Mouse (Mus musculus): ENCODE measurements at regions not wholly inside any gene's neighbourhood (a gene's known extent, or its start where the extent isn't known, plus 50 kb on each side); places are given as distances from the start of the nearest gene placed in this dataset.

DNA sequence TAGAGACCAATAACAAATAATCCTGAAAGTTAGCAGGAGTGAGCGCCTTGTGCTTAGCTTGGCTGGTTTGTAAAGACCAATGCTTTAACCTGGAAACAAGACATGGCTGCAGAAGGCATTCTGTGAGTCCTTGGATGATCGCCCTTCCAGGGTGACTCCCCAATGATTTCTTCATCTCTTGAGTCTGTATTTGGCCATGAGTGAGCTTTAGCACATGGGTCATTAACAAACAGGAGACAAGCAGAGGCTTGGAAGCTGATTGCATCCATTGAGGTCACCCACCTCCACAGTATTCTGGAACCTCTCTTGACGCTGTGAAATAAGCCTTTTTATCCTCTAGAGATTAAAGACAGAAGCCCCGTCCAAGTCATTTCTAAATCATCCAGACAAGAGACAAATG, 57.1 kb upstream of the Mast4 start:
- TF ChIP-seq CTCF (IDR thresholded peaks at IDR 0.05; ENCODE audit: control insufficient read depth, insufficient read depth, insufficient read length) (no peak), MAX (IDR thresholded peaks at IDR 0.05) (no peak), MYOG (IDR thresholded peaks at IDR 0.05; ENCODE audit: control insufficient read depth, extremely low read depth, insufficient read length) (no peak)
